Mouse (Mus musculus): ENCODE data around the gene Hist2h3c1.

Hist2h3c1 gene

GRCm38 (mm10) chr3:96254683-96255355 is 8.3 kb downstream of the Hist2h3c1 start:
- DNase-seq (ENCODE audit: inconsistent age in 2 of 2, low spot score in 1 of 2) = no peak

GRCm38 (mm10) chr3:96255926-96256593 is 9.6 kb downstream of the Hist2h3c1 start:
- DNase-seq (ENCODE audit: inconsistent age in 2 of 2, low spot score in 1 of 2) = no peak

- DNase-seq (ENCODE audit: inconsistent age in 2 of 2, low spot score in 1 of 2) = no peak
These were observed 10.7 kb downstream of the Hist2h3c1 start for GRCm38 (mm10) chr3:96257190-96257589.

- DNase-seq (ENCODE audit: inconsistent age in 2 of 2, low spot score in 1 of 2) = no peak
These were observed 13.7 kb downstream of the Hist2h3c1 start for GRCm38 (mm10) chr3:96260220-96260619.

- DNase-seq (ENCODE audit: inconsistent age in 2 of 2, low spot score in 1 of 2) = peak in 1 of 2 experiments; percentile 52
These were observed 15.1 kb downstream of the Hist2h3c1 start for GRCm38 (mm10) chr3:96261623-96262022.

GRCm38 (mm10) chr3:96262216-96262875 is 15.9 kb downstream of the Hist2h3c1 start:
- peak; percentile 91 to 96 for DNase-seq (ENCODE audit: inconsistent age in 2 of 2, low spot score in 1 of 2)

GRCm38 (mm10) chr3:96262979-96263550 is 16.6 kb downstream of the Hist2h3c1 start, which contains the start of gene Hist2h4:
Gene Hist2h4 (minus strand): TSS chr3:96263311.
- peak; percentile 96 to 99 for DNase-seq (ENCODE audit: inconsistent age in 2 of 2, low spot score in 1 of 2)

GRCm38 (mm10) chr3:96263558-96264403 is 17.3 kb downstream of the Hist2h3c1 start:
- DNase-seq (ENCODE audit: inconsistent age in 2 of 2, low spot score in 1 of 2) = peak in 1 of 2 experiments; percentile 70

- no peak for DNase-seq (ENCODE audit: inconsistent age in 2 of 2, low spot score in 1 of 2)
These were observed 18.0 kb downstream of the Hist2h3c1 start for GRCm38 (mm10) chr3:96264404-96264949.

GRCm38 (mm10) chr3:96266132-96266710 is 19.7 kb downstream of the Hist2h3c1 start:
- no peak for DNase-seq (ENCODE audit: inconsistent age in 2 of 2, low spot score in 1 of 2)

- peak in 1 of 2 experiments; percentile 57 for DNase-seq (ENCODE audit: inconsistent age in 2 of 2, low spot score in 1 of 2)
These were observed 21.1 kb downstream of the Hist2h3c1 start for GRCm38 (mm10) chr3:96267541-96267940.

- DNase-seq (ENCODE audit: inconsistent age in 2 of 2, low spot score in 1 of 2) = peak; percentile 88 to 95
These were observed 21.7 kb downstream of the Hist2h3c1 start, which contains the start of gene Hist2h3b for GRCm38 (mm10) chr3:96268051-96268775. Gene Hist2h3b (plus strand): TSS chr3:96268654.

GRCm38 (mm10) chr3:96268776-96269378 is 22.4 kb downstream of the Hist2h3c1 start:
- DNase-seq (ENCODE audit: inconsistent age in 2 of 2, low spot score in 1 of 2) = peak in 1 of 2 experiments; percentile 51

- DNase-seq (ENCODE audit: inconsistent age in 2 of 2, low spot score in 1 of 2) = peak; percentile 93 to 97
These were observed 23.3 kb downstream of the Hist2h3c1 start, which contains the start of gene Hist2h2bb for GRCm38 (mm10) chr3:96269511-96270474. Gene Hist2h2bb (plus strand): TSS chr3:96269752.

- no peak for DNase-seq (ENCODE audit: inconsistent age in 2 of 2, low spot score in 1 of 2)
These were observed 27.3 kb downstream of the Hist2h3c1 start for GRCm38 (mm10) chr3:96273591-96274465.

GRCm38 (mm10) chr3:96277428-96277799 is 30.9 kb downstream of the Hist2h3c1 start:
- DNase-seq (ENCODE audit: inconsistent age in 2 of 2, low spot score in 1 of 2) = no peak

All from adrenal gland, adult (tissue).